Mouse (Mus musculus) cerebellum, adult 2 months (tissue): ENCODE data around the gene Ak3.

Experiments used
- CTCF ChIP-seq: fragments of 200-500 bp; IDR thresholded peaks from 2 replicates; pipeline ENCODE4 v1.5.1; 2011; ENCODE audit warnings: low read depth, mild to moderate bottlenecking, control low read depth, low read length, moderate library complexity, borderline replicate concordance; ENCODE audit not compliant: insufficient read depth
- POLR2A ChIP-seq: fragments of 200-500 bp; IDR thresholded peaks from 2 replicates; pipeline ENCODE4 v1.6.1; 2011; ENCODE audit warnings: low read length, control low read depth, borderline replicate concordance; ENCODE audit not compliant: insufficient read depth

- TF ChIP-seq CTCF (no peak), POLR2A (no peak)
Measured at GRCm38 (mm10) chr19:29032662-29033061, 15.1 kb downstream of the Ak3 start.
